Mouse (Mus musculus) cortical plate, adult 2 months (tissue): ENCODE data around the gene Senp6. TPM values are rescaled to one million over a fixed set of nuclear protein-coding genes. Genes with fewer than 3 reads are reported as not detected.

Experiments
- H3K27ac ChIP-seq: fragments of 200-500 bp; 2 replicates; pipeline ENCODE4 v1.5.1; 2012; ENCODE audit warnings: low read length, control low read depth, inconsistent platforms; ENCODE audit not compliant: insufficient read depth
- H3K4me1 ChIP-seq: fragments of 200-500 bp; 2 replicates; pipeline ENCODE4 v1.6.1; 2011; ENCODE audit warnings: low read length; ENCODE audit not compliant: control insufficient read depth, insufficient read depth
- H3K4me3 ChIP-seq: fragments of 200-500 bp; 2 replicates; pipeline ENCODE4 v1.5.1; 2011; ENCODE audit warnings: mild to moderate bottlenecking, low read length, control low read depth; ENCODE audit not compliant: insufficient read depth
- CTCF ChIP-seq: fragments of 200-500 bp; IDR thresholded peaks from 2 replicates; pipeline ENCODE4 v1.5.1; 2011; ENCODE audit warnings: mild to moderate bottlenecking, control low read depth, low read length; ENCODE audit not compliant: insufficient read depth; ENCODE audit errors: extremely low read depth
- POLR2A ChIP-seq: fragments of 200-500 bp; IDR thresholded peaks from 2 replicates; pipeline ENCODE4 v1.6.1; 2011; ENCODE audit warnings: mild to moderate bottlenecking, low read length, control low read depth; ENCODE audit not compliant: insufficient read depth; ENCODE audit errors: extremely low read depth
- polyA plus RNA-seq: library from polyadenylated mRNA; depleted of rRNA; stranded (reverse); fragments of >200 nt; gene quantifications from 2 replicates; pipeline ENCODE4 v1.2.3, GENCODE M21; 2012; rRNA removed

The Senp6 gene
- polyA plus RNA-seq, 1 experiment = 31.1 TPM

DNA sequence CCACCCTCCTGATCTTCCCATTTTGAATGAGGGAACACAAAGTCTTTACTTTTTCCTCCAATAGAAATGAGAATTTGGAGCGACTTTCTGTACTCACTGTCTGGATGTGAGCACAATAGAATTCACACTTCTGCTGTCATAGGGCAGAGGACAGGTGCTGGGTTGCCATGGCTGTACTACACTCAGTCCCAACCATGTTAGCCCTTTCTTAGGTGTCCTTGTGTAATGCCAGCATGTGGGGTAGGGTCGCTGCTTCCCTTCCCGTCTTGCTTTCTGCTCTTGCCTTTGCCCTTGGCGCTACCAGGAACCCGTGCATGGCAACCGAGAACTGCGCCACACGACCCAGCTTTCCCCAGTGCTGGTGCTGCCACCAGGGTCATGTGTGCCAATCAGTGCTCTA, 120.0 kb downstream of the Senp6 start:
- no peak overlapping the region for H3K27ac ChIP-seq
- no peaks in the 10 kb centered on the region; the same call in 1 of the 2 replicates for H3K4me1 ChIP-seq
- no peak for TF ChIP-seq POLR2A
- TF ChIP-seq CTCF = no peak
- no peak overlapping the region for H3K4me3 ChIP-seq

DNA sequence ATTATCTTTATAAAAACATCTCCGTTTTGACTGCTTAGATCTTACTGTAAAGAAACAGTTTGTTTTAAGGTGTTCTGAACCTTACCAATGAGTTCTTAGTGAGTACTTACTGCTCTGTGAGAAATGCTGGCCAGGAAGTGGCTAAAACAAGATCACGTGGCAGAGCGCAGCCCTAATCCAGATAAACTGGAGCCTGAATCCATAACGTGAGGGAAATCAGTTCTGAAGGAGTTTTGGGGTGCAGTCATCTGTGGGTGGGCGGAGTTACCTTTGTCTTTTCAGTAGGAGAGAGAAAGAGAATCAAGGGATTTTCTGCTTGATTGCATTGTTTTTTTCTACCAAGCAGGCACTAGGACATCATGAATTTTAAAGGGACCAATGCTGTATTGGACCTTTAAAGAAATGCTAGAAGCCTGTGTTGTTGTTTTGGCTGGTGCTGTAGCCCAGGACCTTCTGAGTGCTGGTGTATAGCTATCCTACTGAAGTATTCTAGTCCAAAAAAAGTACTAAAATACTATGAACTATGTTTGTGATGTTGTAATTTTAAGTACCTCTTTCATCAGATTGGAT, 121.7 kb downstream of the Senp6 start:
- Histone ChIP-seq H3K4me1 (no peaks in the 10 kb centered on the region; the same call in 1 of the 2 replicates), H3K4me3 (no peak overlapping the region), H3K27ac (no peak overlapping the region)
- no peak for TF ChIP-seq POLR2A
- TF ChIP-seq CTCF = no peak

DNA sequence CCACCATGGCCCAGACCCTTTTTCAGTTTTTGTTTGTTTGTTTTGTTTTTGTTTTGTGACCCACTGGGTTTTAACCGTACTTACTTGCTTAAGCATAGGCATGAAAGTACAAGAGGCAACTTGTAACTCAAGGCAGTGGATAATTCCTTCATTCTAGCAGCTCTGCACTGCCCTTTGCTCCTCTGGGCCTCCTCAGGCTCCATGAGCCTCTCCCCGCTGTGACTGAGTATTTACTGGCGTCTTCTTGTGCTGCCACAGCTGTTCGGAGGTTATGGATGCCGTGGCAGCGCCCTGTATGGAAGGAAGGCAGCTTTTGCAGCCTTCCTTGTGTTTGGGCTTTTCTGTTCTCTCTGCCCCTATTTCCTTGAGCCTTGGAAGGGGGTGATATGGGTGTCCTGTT, 124.5 kb downstream of the Senp6 start:
- no peak overlapping the region for H3K4me3 ChIP-seq
- H3K4me1 ChIP-seq = no peaks in the 10 kb centered on the region
- no peak overlapping the region for H3K27ac ChIP-seq
- TF ChIP-seq CTCF = no peak
- TF ChIP-seq POLR2A = no peak

DNA sequence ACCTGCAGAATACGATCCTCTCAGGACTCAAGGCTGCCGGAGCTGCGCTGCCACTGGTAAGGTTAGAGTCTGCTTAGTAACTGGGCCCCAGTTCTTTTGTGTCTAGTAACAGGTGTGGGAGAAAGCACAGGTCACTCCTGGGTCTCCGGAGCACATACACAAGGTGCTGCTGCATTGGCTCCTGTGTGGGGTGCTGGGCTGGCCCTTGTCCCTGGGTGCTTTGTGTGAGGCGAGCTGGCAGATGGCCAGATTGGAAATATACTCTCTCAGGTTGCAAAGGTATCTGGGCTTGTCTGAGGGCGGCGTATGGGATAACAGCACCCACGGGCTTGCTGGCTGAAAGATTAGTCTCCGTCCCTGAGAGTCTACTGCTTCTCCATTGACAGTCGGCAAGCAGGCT, 125.6 kb downstream of the Senp6 start:
- H3K4me1 ChIP-seq = peaks cover 4% of the 10 kb centered on the region; the same call in 1 of the 2 replicates
- no peak overlapping the region for H3K4me3 ChIP-seq
- TF ChIP-seq POLR2A (no peak), CTCF (no peak)
- H3K27ac ChIP-seq = no peak overlapping the region

DNA sequence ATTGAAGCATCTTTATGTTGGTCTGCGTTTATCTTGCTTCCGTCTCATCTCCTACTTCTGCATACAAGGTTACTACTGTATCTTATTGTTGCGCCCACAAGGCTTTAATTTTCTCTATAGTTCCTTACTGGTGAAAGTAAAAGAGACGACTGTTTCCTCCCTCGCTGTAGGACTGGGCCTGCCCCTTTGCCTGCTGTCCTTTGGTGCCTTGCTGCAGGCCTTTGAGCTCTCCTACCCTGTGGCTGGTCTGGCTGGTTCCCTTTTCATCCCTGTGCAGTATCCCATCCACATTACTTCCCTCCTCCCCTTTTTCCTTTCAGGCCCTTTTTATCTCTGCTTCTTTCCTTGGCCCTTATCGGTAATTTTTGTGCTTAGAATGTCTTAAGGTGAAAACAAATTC, 127.7 kb downstream of the Senp6 start:
- Histone ChIP-seq H3K4me3 (no peak overlapping the region), H3K27ac (no peak overlapping the region), H3K4me1 (peaks cover 5% of the 10 kb centered on the region; the same call in 1 of the 2 replicates)
- TF ChIP-seq POLR2A = no peak
- no peak for TF ChIP-seq CTCF

Other genes starting within 250 kb of the Senp6 start
- gene Filip1, start 54.1 kb upstream of the Senp6 start, polyA plus RNA-seq = 4.4 and 6.4 TPM in 2 replicates
- gene Myo6, start 98.1 kb downstream of the Senp6 start, polyA plus RNA-seq = 48.9 and 54.7 TPM in 2 replicates